Mouse (Mus musculus) CH12.LX (cell line): ENCODE measurements around the gene Slc35f3. TPM values are rescaled to one million over a fixed set of nuclear protein-coding genes. Genes with fewer than 3 reads are reported as not detected.

Source experiments
- DNase-seq: peaks from one replicate; pipeline ENCODE4 v3.0.0-alpha.2; 2013; ENCODE audit errors: extremely low read depth
- H3K27ac ChIP-seq: 2 replicates; pipeline ENCODE4 v1.5.1; 2012; ENCODE audit warnings: low read depth, mild to moderate bottlenecking, control low read depth, moderate library complexity; ENCODE audit not compliant: insufficient read depth
- H3K27me3 ChIP-seq: replicated peaks from 2 replicates; pipeline ENCODE3; 2012; ENCODE audit warnings: inconsistent platforms
- H3K36me3 ChIP-seq, 2 experiments: replicated peaks in 1 of 2; 2 replicates each; pipeline versions ENCODE3 to v1.6.1; 2012; ENCODE audit warnings: inconsistent platforms in 1 of 2, low read length in 1 of 2, mild to moderate bottlenecking in 1 of 2, mixed read lengths in 1 of 2, moderate library complexity in 1 of 2; ENCODE audit not compliant: control insufficient read depth in 1 of 2, insufficient read depth in 1 of 2
- H3K4me1 ChIP-seq, 2 experiments: 2 replicates each; pipeline ENCODE4 v1.6.1; 2012; ENCODE audit warnings: inconsistent platforms in 1 of 2, moderate library complexity in 1 of 2; ENCODE audit not compliant: insufficient read depth in 2 of 2, control insufficient read depth in 1 of 2
- H3K4me2 ChIP-seq: 2 replicates; pipeline ENCODE4 v1.6.1; 2012; ENCODE audit warnings: low read depth, mild to moderate bottlenecking, control low read depth; ENCODE audit not compliant: poor library complexity, insufficient read depth, severe bottlenecking
- H3K4me3 ChIP-seq, 3 experiments: fragments of 150-350 bp in 1 of 3; sonication (generic) in 1 of 3; replicated peaks in 1 of 3; 2 replicates each; pipeline versions ENCODE3 to v1.5.1; 2011 to 2012; ENCODE audit warnings: low read depth in 2 of 3, low read length in 2 of 3, mild to moderate bottlenecking in 2 of 3, moderate library complexity in 2 of 3, control low read depth in 1 of 3, improper control_type of control experiment in 1 of 3, inconsistent platforms in 1 of 3, mixed read lengths in 1 of 3; ENCODE audit not compliant: poor library complexity in 1 of 3
- H3K79me2 ChIP-seq: replicated peaks from 2 replicates; pipeline ENCODE4 v1.6.1; 2012; ENCODE audit warnings: mild to moderate bottlenecking, moderate library complexity; ENCODE audit not compliant: control insufficient read depth, poor library complexity, insufficient read depth, severe bottlenecking; ENCODE audit errors: extremely low read depth
- H3K9ac ChIP-seq: 2 replicates; pipeline ENCODE4 v1.6.1; 2012; ENCODE audit warnings: low read depth, mild to moderate bottlenecking, control low read depth, moderate library complexity; ENCODE audit not compliant: insufficient read depth
- H3K9me3 ChIP-seq: replicated peaks from 2 replicates; pipeline ENCODE3; 2012; ENCODE audit warnings: low read length, inconsistent platforms, mixed read lengths
- CTCF ChIP-seq, 2 experiments: IDR thresholded peaks in 1 of 2; conservative IDR thresholded peaks in 1 of 2; 2 replicates each; pipeline ENCODE4 v1.5.1; 2011 to 2012; ENCODE audit warnings: low read depth in 2 of 2, low read length in 2 of 2, improper control_type of control experiment in 1 of 2, inconsistent platforms in 1 of 2, mild to moderate bottlenecking in 1 of 2, moderate library complexity in 1 of 2
- E2F4 ChIP-seq: IDR thresholded peaks from 2 replicates; pipeline ENCODE4 v1.6.1; 2011; ENCODE audit warnings: low read depth, low read length, improper control_type of control experiment; ENCODE audit not compliant: insufficient replicate concordance
- EP300 ChIP-seq: IDR thresholded peaks from 2 replicates; pipeline ENCODE4 v1.6.1; 2011; ENCODE audit warnings: low read length, improper control_type of control experiment
- ETS1 ChIP-seq: conservative IDR thresholded peaks from 2 replicates; pipeline ENCODE4 v1.6.1; 2012; ENCODE audit warnings: low read depth, mild to moderate bottlenecking, inconsistent platforms, low read length, improper control_type of control experiment, moderate library complexity
- JUN ChIP-seq: IDR thresholded peaks from 2 replicates; pipeline ENCODE4 v1.6.1; 2011; ENCODE audit warnings: low read depth, mild to moderate bottlenecking, low read length, improper control_type of control experiment, moderate library complexity; ENCODE audit not compliant: insufficient read depth
- MAFK ChIP-seq: IDR thresholded peaks from 2 replicates; pipeline ENCODE4 v1.6.1; 2011; ENCODE audit warnings: low read length, improper control_type of control experiment; ENCODE audit not compliant: insufficient replicate concordance
- MAX ChIP-seq: IDR thresholded peaks from 2 replicates; pipeline ENCODE4 v1.6.1; 2011; ENCODE audit warnings: low read length, improper control_type of control experiment
- NELFE ChIP-seq: IDR thresholded peaks from 2 replicates; pipeline ENCODE4 v1.6.1; 2011; ENCODE audit warnings: low read depth, low read length, improper control_type of control experiment
- PAX5 ChIP-seq: IDR thresholded peaks from 2 replicates; pipeline ENCODE4 v1.6.1; 2012; ENCODE audit warnings: low read length, inconsistent platforms, mixed read lengths
- POLR2AphosphoS2 ChIP-seq: IDR thresholded peaks from 2 replicates; pipeline ENCODE4 v1.6.1; 2011; ENCODE audit warnings: low read depth, low read length, improper control_type of control experiment
- RCOR1 ChIP-seq: conservative IDR thresholded peaks from 2 replicates; pipeline ENCODE4 v1.6.1; 2012; ENCODE audit warnings: low read depth, mild to moderate bottlenecking, inconsistent platforms, low read length, improper control_type of control experiment
- SIN3A ChIP-seq: IDR thresholded peaks from 2 replicates; pipeline ENCODE4 v1.6.1; 2012; ENCODE audit warnings: low read length, improper control_type of control experiment, inconsistent platforms
- SMC3 ChIP-seq: IDR thresholded peaks from 2 replicates; pipeline ENCODE4 v1.6.1; 2011; ENCODE audit warnings: low read depth, low read length, improper control_type of control experiment
- TBP ChIP-seq: conservative IDR thresholded peaks from 2 replicates; pipeline ENCODE4 v1.6.1; 2011; ENCODE audit warnings: low read depth, low read length, improper control_type of control experiment
- USF1 ChIP-seq: IDR thresholded peaks from 2 replicates; pipeline ENCODE4 v1.6.1; 2014; ENCODE audit warnings: low read depth, mild to moderate bottlenecking, inconsistent platforms, low read length, improper control_type of control experiment
- USF2 ChIP-seq: conservative IDR thresholded peaks from 2 replicates; pipeline ENCODE4 v1.6.1; 2011; ENCODE audit warnings: low read depth, low read length, improper control_type of control experiment
- ZKSCAN1 ChIP-seq: IDR thresholded peaks from 2 replicates; pipeline ENCODE4 v1.6.1; 2012; ENCODE audit warnings: low read depth, inconsistent platforms, low read length, improper control_type of control experiment, borderline replicate concordance
- ZNF384 ChIP-seq: IDR thresholded peaks from 2 replicates; pipeline ENCODE4 v1.6.1; 2012; ENCODE audit warnings: low read depth, low read length, improper control_type of control experiment, inconsistent platforms
- dilution Hi-C: fragments of 300-500 bp; cut with MboI; formaldehyde crosslinking; loops from 2 replicates; pipeline ENCODE4 v1.14.3; 2020; ENCODE audit warnings: low sequenced_read_pairs; ENCODE audit not compliant: extremely low pct_unique_long_range_greater_than_20kb, extremely low pct_ligation_motif_present
- in situ Hi-C: fragments of 300-500 bp; cut with MboI; formaldehyde crosslinking; loops from 3 replicates; pipeline ENCODE4 v1.14.3; 2019; ENCODE audit warnings: low sequenced_read_pairs, low pct_ligation_motif_present, low pct_unique_long_range_greater_than_20kb, mixed read lengths
- polyA plus RNA-seq: library from polyadenylated mRNA; unstranded; fragments of >175 nt; gene quantifications from 2 replicates; pipeline ENCODE4 v1.2.1, GENCODE M21; 2012; ENCODE audit warnings: low read depth; ENCODE audit not compliant: insufficient read length
- total RNA-seq, 2 experiments: library from RNA; depleted of rRNA; stranded (reverse); fragments of 300-350 nt in 1 of 2; fragments of >200 nt in 1 of 2; gene quantifications; 2 replicates each; pipeline ENCODE4 v1.2.3; 2012 to 2014

Gene Slc35f3
- total and polyA plus RNA-seq, 3 experiments = 0.20 TPM; not detected in 2

DNA sequence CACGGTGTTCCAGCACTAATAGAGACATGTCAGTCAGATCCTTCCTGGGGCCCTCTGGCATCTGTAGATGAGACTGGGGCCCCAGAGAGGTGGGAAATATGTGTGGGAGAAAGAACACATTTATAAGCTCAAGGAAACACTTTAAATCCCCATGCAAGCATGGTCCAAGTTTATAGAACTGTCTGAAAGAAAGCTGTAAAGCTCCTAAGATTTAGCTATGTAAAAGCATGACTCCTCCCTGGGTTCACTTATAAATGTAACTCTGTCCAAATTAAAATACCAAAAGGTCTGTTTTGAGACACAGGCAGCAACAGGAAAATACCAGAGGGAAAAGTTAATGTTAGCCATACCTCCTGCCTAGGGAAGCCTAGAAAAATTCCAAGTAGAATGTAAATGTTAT is 42.8 kb downstream of the Slc35f3 start:
- Histone ChIP-seq H3K27ac (no peak overlapping the region), H3K4me1 (no peaks in the 10 kb centered on the region), H3K36me3 (no peaks in the 10 kb centered on the region), H3K79me2 (no peaks in the 10 kb centered on the region), H3K27me3 (peaks cover 74% of the 10 kb centered on the region), H3K4me2 (no peak overlapping the region), H3K4me3 (no peak overlapping the region), H3K9ac (no peak overlapping the region), H3K9me3 (peaks cover 7% of the 10 kb centered on the region)
- DNase-seq = no peak
- in situ Hi-C loops = no loop called here
- dilution Hi-C loops = no loop called here
- TF ChIP-seq USF2 (no peak), ZKSCAN1 (no peak), CTCF (conservative IDR thresholded peaks at IDR 0.05 in 1 of 2, IDR thresholded peaks at IDR 0.05 in 1 of 2; ENCODE audit: low read depth in 2 of 2, low read length in 2 of 2) (no peak), POLR2AphosphoS2 (no peak), ZNF384 (no peak), EP300 (no peak), TBP (no peak), RCOR1 (no peak), SMC3 (no peak), E2F4 (no peak), ETS1 (no peak), NELFE (no peak)

DNA sequence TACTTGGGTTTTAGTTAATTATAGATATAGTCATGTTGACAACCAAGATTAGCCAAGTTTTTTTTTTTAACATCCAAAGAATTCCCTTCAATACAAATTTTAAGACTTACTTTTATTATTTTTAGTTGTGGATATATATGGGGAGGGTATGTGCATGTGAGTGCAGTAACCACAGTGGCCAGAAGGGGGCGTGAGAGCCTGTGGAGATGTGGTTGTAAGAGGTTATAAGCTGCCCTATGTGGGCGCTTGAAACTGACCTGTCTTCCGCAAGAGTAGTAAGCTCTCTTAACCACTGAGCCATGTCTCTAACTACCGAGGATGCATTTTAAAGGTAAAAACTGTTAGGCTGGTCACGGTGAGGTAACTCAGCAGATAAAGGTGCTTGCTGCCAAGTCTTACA is 45.1 kb downstream of the Slc35f3 start:
- Histone ChIP-seq H3K9me3 (peaks cover 12% of the 10 kb centered on the region), H3K9ac (no peak overlapping the region), H3K27me3 (peaks cover 78% of the 10 kb centered on the region), H3K79me2 (no peaks in the 10 kb centered on the region), H3K36me3 (no peaks in the 10 kb centered on the region), H3K4me1 (no peaks in the 10 kb centered on the region), H3K4me2 (no peak overlapping the region), H3K27ac (no peak overlapping the region), H3K4me3 (no peak overlapping the region)
- TF ChIP-seq PAX5 (no peak), JUN (no peak), SIN3A (no peak)
- no peak for DNase-seq
- in situ Hi-C loops = no loop called here
- dilution Hi-C loops = no loop called here

- Histone ChIP-seq H3K4me2 (no peak overlapping the region), H3K36me3 (no peaks in the 10 kb centered on the region), H3K27ac (no peak overlapping the region), H3K79me2 (no peaks in the 10 kb centered on the region), H3K9ac (no peak overlapping the region), H3K9me3 (peaks cover 12% of the 10 kb centered on the region), H3K4me1 (no peaks in the 10 kb centered on the region), H3K27me3 (peaks cover 84% of the 10 kb centered on the region), H3K4me3 (no peak overlapping the region)
- no peak for TF ChIP-seq SIN3A
- TF ChIP-seq POLR2AphosphoS2 = no peak
- no peak for TF ChIP-seq USF1
- no peak for TF ChIP-seq ZKSCAN1
- no peak for TF ChIP-seq MAX
- no peak for TF ChIP-seq TBP
- TF ChIP-seq MAFK = no peak
- in situ Hi-C loops = no loop called here
- dilution Hi-C loops = no loop called here
- DNase-seq = no peak
Measured at GRCm38 (mm10) chr8:126345100-126345499, 46.7 kb downstream of the Slc35f3 start.
